Mouse (Mus musculus): ENCODE data around the gene Rtn4rl1. TPM values are rescaled to one million over a fixed set of nuclear protein-coding genes. Genes with fewer than 3 reads are reported as not detected.

The Rtn4rl1 gene
- total RNA-seq, 2 experiments from 2014 or later: 89.0 to 99.0 TPM

GRCm38 (mm10) chr11:75192336-75193214 lies 1.0 kb upstream of the Rtn4rl1 start:
- H3K4me3 ChIP-seq: peak overlapping the region; percentile 87
- peak; percentile 70 to 76 for DNase-seq (ENCODE audit: extremely low spot score in 1 of 2, low spot score in 2 of 2)
- no peak overlapping the region; the same call in 1 of the 2 replicates for H3K27ac ChIP-seq
- TF ChIP-seq CTCF (IDR thresholded peaks at IDR 0.05): peak; percentile 80
- intact Hi-C loops (cut with DNase I): loop anchor here (1.0 to 5.0 kb wide), 4 partner anchors 38 to 270 kb away; partner anchors contain the start of gene Tlcd2

- Histone ChIP-seq H3K4me3 (peak overlapping the region; percentile 87), H3K27ac (peak overlapping the region; percentile 94)
- no peak for TF ChIP-seq CTCF (IDR thresholded peaks at IDR 0.05)
- DNase-seq (ENCODE audit: extremely low spot score in 1 of 2, low spot score in 2 of 2): no peak
- intact Hi-C loops (cut with DNase I): loop anchor here (5.0 kb wide), 2 partner anchors 203 to 268 kb away; partner anchors contain the start of gene Tlcd2
Measured at GRCm38 (mm10) chr11:75194121-75194849, 702 bp downstream of the Rtn4rl1 start.

- TF ChIP-seq CTCF (IDR thresholded peaks at IDR 0.05): peak; percentile 6; the same call in 1 of the 2 replicates
- Histone ChIP-seq H3K4me3 (peak overlapping the region; percentile 87), H3K27ac (peak overlapping the region; percentile 94)
- DNase-seq (ENCODE audit: extremely low spot score in 1 of 2, low spot score in 2 of 2): peak in 1 of 2 experiments; percentile 56
- intact Hi-C loops (cut with DNase I): loop anchor here (5.0 kb wide), 2 partner anchors 202 to 267 kb away; partner anchors contain the start of gene Tlcd2
Measured at GRCm38 (mm10) chr11:75194850-75195461, 1.4 kb downstream of the Rtn4rl1 start.

GRCm38 (mm10) chr11:75196131-75196530 lies 2.5 kb downstream of the Rtn4rl1 start:
- H3K4me3 ChIP-seq: peak overlapping the region; percentile 87
- peak overlapping the region; percentile 94 for H3K27ac ChIP-seq
- intact Hi-C loops (cut with DNase I): no loop called here
- no peak for TF ChIP-seq CTCF (IDR thresholded peaks at IDR 0.05)
- DNase-seq (ENCODE audit: extremely low spot score in 1 of 2, low spot score in 2 of 2): no peak

- TF ChIP-seq CTCF (IDR thresholded peaks at IDR 0.05): no peak
- intact Hi-C loops (cut with DNase I): no loop called here
- DNase-seq (ENCODE audit: extremely low spot score in 1 of 2, low spot score in 2 of 2): no peak
- Histone ChIP-seq H3K4me3 (no peak overlapping the region), H3K27ac (no peak overlapping the region)
Measured at GRCm38 (mm10) chr11:75197956-75198355, 4.4 kb downstream of the Rtn4rl1 start.

- intact Hi-C loops (cut with DNase I): no loop called here
- H3K4me3 ChIP-seq: no peak overlapping the region
- H3K27ac ChIP-seq: no peak overlapping the region
- DNase-seq (ENCODE audit: extremely low spot score in 1 of 2, low spot score in 2 of 2): no peak
- no peak for TF ChIP-seq CTCF (IDR thresholded peaks at IDR 0.05)
Measured at GRCm38 (mm10) chr11:75198792-75199191, 5.2 kb downstream of the Rtn4rl1 start.

- intact Hi-C loops (cut with DNase I): loop anchor here (2.0 kb wide), 1 partner anchor 15 kb away; no protein-coding TSS in a partner anchor
- Histone ChIP-seq H3K4me3 (no peak overlapping the region), H3K27ac (peak overlapping the region; percentile 40; the same call in 1 of the 2 replicates)
- DNase-seq (ENCODE audit: extremely low spot score in 1 of 2, low spot score in 2 of 2): no peak
- no peak for TF ChIP-seq CTCF (IDR thresholded peaks at IDR 0.05)
Measured at GRCm38 (mm10) chr11:75199951-75200350, 6.4 kb downstream of the Rtn4rl1 start.

GRCm38 (mm10) chr11:75200935-75201334 lies 7.4 kb downstream of the Rtn4rl1 start:
- TF ChIP-seq CTCF (IDR thresholded peaks at IDR 0.05): no peak
- Histone ChIP-seq H3K27ac (peak overlapping the region; percentile 61), H3K4me3 (no peak overlapping the region)
- DNase-seq (ENCODE audit: extremely low spot score in 1 of 2, low spot score in 2 of 2): peak; percentile 74 to 83
- intact Hi-C loops (cut with DNase I): loop anchor here (2.0 kb wide), 1 partner anchor 16 kb away; no protein-coding TSS in a partner anchor

GRCm38 (mm10) chr11:75201721-75202120 lies 8.1 kb downstream of the Rtn4rl1 start:
- DNase-seq (ENCODE audit: extremely low spot score in 1 of 2, low spot score in 2 of 2): no peak
- Histone ChIP-seq H3K4me3 (no peak overlapping the region), H3K27ac (peak overlapping the region; percentile 61)
- intact Hi-C loops (cut with DNase I): loop anchor here (2.0 kb wide), 1 partner anchor 17 kb away; no protein-coding TSS in a partner anchor
- TF ChIP-seq CTCF (IDR thresholded peaks at IDR 0.05): no peak

GRCm38 (mm10) chr11:75203926-75204325 lies 10.3 kb downstream of the Rtn4rl1 start:
- intact Hi-C loops (cut with DNase I): no loop called here
- DNase-seq (ENCODE audit: extremely low spot score in 1 of 2, low spot score in 2 of 2): no peak
- Histone ChIP-seq H3K4me3 (no peak overlapping the region), H3K27ac (no peak overlapping the region)
- no peak for TF ChIP-seq CTCF (IDR thresholded peaks at IDR 0.05)

GRCm38 (mm10) chr11:75204472-75204871 lies 10.9 kb downstream of the Rtn4rl1 start:
- H3K4me3 ChIP-seq: no peak overlapping the region
- intact Hi-C loops (cut with DNase I): no loop called here
- TF ChIP-seq CTCF (IDR thresholded peaks at IDR 0.05): no peak
- no peak for DNase-seq (ENCODE audit: extremely low spot score in 1 of 2, low spot score in 2 of 2)
- no peak overlapping the region for H3K27ac ChIP-seq

All from left cerebral cortex, adult 2 months (tissue).